Mouse (Mus musculus): ENCODE results near the gene Ankrd27.
A peak's percentile ranks its signal among the peaks of the same experiment; 100 is the strongest.
"Not testable (repeated sequence)": the region's sequence is repeated elsewhere in the genome, so short reads cannot be mapped to it uniquely, and the experiment has no call there.

The Ankrd27 gene

GRCm38 (mm10) chr7:35586055-35586905 lies at the start of gene Ankrd27:
Gene Ankrd27, plus strand, starts transcription at chr7:35586244.
- DNase-seq (ENCODE audit: low read depth, low spot score) = peak; percentile 98

GRCm38 (mm10) chr7:35537562-35537961 lies 48.5 kb upstream of the Ankrd27 start, which contains the start of gene Tdrd12:
Gene Tdrd12, minus strand, starts transcription at chr7:35537745.
- no peak for DNase-seq (ENCODE audit: low read depth, low spot score)

GRCm38 (mm10) chr7:35545881-35546280 lies 40.2 kb upstream of the Ankrd27 start:
- DNase-seq (ENCODE audit: low read depth, low spot score) = peak; percentile 83

GRCm38 (mm10) chr7:35553751-35554604 lies 32.1 kb upstream of the Ankrd27 start:
- DNase-seq (ENCODE audit: low read depth, low spot score) = peak; percentile 68

- peak; percentile 80 for DNase-seq (ENCODE audit: low read depth, low spot score)
Measured at GRCm38 (mm10) chr7:35554605-35555175, 31.4 kb upstream of the Ankrd27 start.

- peak; percentile 96 for DNase-seq (ENCODE audit: low read depth, low spot score)
Measured at GRCm38 (mm10) chr7:35555224-35556204, 30.5 kb upstream of the Ankrd27 start.

GRCm38 (mm10) chr7:35556205-35556603 lies 29.8 kb upstream of the Ankrd27 start, which contains the start of gene Nudt19:
Gene Nudt19, minus strand, starts transcription at chr7:35556304.
- DNase-seq (ENCODE audit: low read depth, low spot score) = no peak

GRCm38 (mm10) chr7:35556905-35557304 lies 29.1 kb upstream of the Ankrd27 start:
- DNase-seq (ENCODE audit: low read depth, low spot score) = no peak

- DNase-seq (ENCODE audit: low read depth, low spot score) = no peak
Measured at GRCm38 (mm10) chr7:35557577-35557976, 28.5 kb upstream of the Ankrd27 start.

GRCm38 (mm10) chr7:35558681-35559080 lies 27.4 kb upstream of the Ankrd27 start:
- no peak for DNase-seq (ENCODE audit: low read depth, low spot score)

GRCm38 (mm10) chr7:35559838-35560237 lies 26.2 kb upstream of the Ankrd27 start:
- no peak for DNase-seq (ENCODE audit: low read depth, low spot score)

- DNase-seq (ENCODE audit: low read depth, low spot score) = no peak
Measured at GRCm38 (mm10) chr7:35563071-35563470, 23.0 kb upstream of the Ankrd27 start.

GRCm38 (mm10) chr7:35564067-35564865 lies 21.8 kb upstream of the Ankrd27 start:
- no peak for DNase-seq (ENCODE audit: low read depth, low spot score)

- DNase-seq (ENCODE audit: low read depth, low spot score) = not testable (repeated sequence)
Measured at GRCm38 (mm10) chr7:35564872-35565271, 21.2 kb upstream of the Ankrd27 start.

GRCm38 (mm10) chr7:35565965-35566364 lies 20.1 kb upstream of the Ankrd27 start:
- DNase-seq (ENCODE audit: low read depth, low spot score) = not testable (repeated sequence)

- DNase-seq (ENCODE audit: low read depth, low spot score) = not testable (repeated sequence)
Measured at GRCm38 (mm10) chr7:35569724-35570123, 16.3 kb upstream of the Ankrd27 start.

GRCm38 (mm10) chr7:35570883-35571282 lies 15.2 kb upstream of the Ankrd27 start:
- not testable (repeated sequence) for DNase-seq (ENCODE audit: low read depth, low spot score)

- DNase-seq (ENCODE audit: low read depth, low spot score) = peak; percentile 36
Measured at GRCm38 (mm10) chr7:35579849-35580248, 6.2 kb upstream of the Ankrd27 start.

GRCm38 (mm10) chr7:35582719-35583118 lies 3.3 kb upstream of the Ankrd27 start:
- DNase-seq (ENCODE audit: low read depth, low spot score) = no peak

Measured in brain, adult 2 months (tissue).